Mouse (Mus musculus) frontal cortex, postnatal 14 days (tissue): ENCODE measurements at regions not wholly inside any gene's neighbourhood (a gene's known extent, or its start where the extent isn't known, plus 50 kb on each side); places are given as distances from the start of the nearest gene placed in this dataset.

Experiments used
- DNase-seq, 2 experiments: peaks; one replicate each; pipeline ENCODE4 v3.0.0; 2022; ENCODE audit warnings: low spot score in 2 of 2

DNA sequence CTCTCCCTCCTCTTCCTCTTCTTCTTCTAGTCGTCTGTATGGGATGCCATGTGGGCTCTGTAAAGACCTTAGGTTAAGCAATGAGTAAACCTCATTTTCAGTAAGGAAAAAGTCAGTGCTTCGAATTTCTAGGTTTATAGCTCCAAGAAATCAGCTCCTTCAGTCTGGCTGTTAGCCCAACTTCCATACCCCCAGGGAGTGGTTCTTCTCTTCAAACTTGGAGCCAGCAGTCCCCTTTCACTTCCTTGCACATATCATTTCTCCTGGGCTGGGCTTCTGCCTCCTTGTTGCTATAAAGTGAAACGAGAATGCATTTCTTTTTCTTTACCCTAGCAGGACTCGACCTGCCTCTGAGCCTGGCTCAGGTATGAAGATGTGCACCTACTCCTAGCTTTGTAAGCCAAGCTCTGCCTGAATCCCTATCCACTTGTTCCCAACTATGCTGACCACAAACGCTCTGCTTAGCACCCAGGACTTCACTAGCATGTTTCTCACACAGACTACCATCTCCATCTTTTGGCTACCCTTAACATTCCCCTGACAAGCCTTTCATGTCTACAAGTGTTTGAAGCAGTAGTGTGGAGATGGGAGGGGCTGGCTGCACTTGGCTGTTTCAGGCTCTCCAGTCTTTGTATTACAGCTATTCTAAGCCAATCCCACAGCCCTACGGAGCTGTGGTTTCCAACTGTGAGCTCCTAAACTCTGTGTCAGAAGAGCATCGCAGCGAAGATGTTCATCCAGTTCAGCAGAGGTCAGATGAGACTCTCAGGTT, 243.8 kb upstream of the Tprg start:
- DNase-seq = no peak

DNA sequence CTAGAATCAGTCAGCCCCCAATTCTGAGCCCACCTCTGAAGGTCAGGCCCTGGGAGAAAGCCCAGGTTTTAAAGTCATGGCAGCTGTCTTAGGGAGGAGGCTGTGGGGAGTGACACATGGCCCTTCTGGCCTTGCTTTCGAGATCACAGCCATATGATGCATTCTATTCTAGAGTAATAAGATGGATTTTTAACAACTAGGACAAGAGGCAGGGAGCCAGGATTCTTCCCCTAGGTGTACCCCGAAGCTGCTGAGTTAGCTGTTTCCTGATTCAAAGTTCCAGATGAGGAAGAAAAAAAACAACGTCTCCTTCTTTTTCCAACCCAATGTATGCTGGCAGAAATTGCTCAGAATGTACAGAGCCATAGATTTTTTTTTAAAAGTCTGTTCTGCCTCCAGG, 242.0 kb upstream of the Tprg start:
- no peak for DNase-seq

DNA sequence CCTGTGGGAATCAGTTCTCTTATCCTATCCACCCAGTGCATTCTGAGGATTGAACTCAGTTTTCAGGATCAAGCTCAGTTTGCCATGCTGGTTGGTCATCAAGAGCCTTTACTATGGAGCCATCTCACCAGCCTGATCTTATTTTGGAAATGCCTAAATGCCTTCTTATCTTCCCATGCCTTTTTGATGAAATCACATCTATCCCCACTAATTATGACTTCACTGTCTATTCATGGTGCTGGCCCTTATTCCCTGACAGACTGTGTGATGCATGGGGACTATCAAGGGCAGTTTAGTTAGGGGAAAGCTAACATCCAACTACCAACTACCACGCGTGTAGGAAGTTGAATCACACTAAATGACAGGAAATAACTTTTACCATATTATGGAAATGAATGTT, 238.9 kb upstream of the Tprg start:
- no peak for DNase-seq

DNA sequence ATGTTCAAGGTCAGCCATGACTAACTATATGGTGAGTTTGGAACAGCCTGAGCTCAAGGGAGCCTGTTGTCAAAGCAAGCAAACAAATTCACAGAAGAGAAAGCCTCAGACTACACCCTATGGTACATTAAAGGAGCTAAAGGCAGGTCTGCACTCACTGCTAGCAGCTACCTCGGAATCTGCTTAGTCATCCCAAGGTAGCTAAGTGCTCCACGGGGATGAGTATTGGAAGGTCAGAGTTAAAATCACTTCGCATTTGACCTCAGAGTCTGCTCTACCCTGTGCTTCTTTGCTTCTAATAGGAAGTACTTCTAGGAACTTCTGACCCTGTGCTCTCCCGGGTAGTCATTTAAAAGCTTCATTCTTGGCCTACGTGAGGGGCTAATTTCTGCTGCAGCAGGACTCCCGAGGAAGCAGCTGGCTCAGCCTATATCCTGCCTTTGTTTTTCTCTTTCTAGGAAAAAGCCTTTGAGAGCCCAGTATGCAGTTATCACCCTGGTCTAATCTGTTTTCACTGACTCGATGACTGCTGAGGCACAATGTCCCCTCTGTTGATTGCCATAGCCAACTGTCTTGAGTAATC, 236.6 kb upstream of the Tprg start:
- DNase-seq = no peak

DNA sequence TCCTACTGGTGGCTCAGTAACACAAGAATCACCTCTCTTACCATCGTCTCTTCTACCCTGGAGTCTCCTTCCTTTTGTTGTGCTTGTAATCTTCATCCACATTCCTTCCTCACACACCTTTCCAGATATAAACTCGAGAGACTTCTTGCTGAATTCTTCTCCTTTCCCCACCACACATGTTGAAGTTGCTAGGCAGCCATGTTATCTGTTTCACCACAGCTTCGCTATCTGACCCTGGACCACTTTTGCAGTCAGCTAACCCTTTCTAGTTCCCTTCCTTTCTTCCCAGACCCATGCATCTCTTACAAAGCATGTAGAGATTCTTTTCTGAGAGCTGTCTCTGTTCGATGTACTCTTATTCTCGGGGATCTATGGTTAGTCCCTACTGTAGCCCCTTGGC, 235.6 kb upstream of the Tprg start:
- DNase-seq = no peak

DNA sequence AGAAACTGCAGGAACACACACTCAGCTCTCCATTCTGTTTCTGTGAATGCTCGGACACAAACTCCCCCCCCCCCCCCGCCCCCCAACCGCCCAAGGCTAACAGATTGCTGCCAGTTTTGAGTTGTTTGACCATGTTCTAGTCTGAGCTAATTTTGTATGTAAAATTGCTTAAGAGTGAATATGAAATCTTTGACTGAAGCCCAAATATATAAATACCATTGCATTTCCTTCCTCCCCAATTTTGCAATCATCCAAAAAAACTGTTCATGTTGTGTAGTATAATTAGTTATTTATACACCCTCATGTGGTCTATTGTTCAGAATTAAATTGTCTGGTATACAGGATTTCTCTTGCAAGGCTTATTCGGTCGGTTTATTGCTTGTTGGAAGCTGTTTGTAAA, 234.2 kb upstream of the Tprg start:
- DNase-seq = no peak

DNA sequence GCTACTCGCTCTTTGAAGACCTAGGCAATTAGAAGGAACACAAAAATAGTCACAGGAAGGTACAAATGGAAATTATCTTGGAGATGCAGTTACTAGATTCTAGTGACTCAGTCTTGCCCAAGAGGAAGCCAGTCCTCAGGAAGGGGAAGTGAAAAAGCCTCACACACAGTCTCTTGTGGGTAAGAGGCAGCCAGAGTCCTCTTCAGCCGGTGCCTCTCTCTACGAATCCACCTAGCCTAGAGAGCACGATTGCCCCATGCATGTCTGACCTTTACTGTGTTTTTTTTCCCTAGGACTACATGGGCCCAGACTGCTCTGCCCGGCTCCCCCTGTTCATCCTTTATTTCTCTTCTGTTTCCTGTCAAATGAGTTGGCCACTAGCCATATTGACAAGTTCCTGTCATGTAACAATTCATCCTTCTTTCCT, 233.7 kb upstream of the Tprg start:
- DNase-seq = no peak

DNA sequence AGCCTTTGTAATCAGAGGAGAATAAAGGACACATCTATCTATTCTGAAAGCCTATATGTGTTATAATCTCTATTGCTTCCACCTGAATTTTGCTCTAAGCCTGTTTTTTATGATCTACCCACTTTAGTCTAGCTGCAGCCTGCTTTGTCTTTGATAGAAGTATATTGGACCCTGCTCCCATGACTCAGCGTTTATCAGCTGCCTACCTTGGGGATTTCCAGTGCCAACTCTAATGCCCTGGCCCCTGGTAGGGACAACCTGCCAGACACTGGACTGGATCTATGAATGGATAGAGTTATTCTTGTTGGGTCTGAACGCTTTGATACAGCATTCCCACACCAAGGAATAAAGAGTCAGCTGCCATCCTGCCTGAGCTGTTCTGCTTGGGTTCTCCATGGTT, 232.3 kb upstream of the Tprg start:
- DNase-seq = no peak

DNA sequence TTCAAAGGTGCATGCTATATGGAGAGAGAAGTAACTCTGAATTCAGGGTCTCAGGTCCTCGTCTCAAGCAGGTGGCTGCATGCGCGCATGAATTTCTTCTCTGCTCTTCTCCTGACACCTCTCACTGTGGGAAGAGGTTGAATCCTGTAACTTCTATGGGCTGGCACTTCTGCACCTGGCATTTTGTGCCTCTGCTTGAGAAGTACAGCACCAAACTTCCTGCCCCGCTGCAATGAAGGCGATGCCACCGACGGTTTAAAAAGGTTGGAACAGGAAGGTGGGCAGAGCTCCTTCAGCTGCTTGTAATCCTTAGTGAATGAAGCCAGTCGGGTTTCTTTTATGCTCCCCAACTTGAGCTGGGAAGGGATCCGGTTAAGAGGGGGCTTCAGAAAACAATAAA, 231.2 kb upstream of the Tprg start:
- DNase-seq = no peak

DNA sequence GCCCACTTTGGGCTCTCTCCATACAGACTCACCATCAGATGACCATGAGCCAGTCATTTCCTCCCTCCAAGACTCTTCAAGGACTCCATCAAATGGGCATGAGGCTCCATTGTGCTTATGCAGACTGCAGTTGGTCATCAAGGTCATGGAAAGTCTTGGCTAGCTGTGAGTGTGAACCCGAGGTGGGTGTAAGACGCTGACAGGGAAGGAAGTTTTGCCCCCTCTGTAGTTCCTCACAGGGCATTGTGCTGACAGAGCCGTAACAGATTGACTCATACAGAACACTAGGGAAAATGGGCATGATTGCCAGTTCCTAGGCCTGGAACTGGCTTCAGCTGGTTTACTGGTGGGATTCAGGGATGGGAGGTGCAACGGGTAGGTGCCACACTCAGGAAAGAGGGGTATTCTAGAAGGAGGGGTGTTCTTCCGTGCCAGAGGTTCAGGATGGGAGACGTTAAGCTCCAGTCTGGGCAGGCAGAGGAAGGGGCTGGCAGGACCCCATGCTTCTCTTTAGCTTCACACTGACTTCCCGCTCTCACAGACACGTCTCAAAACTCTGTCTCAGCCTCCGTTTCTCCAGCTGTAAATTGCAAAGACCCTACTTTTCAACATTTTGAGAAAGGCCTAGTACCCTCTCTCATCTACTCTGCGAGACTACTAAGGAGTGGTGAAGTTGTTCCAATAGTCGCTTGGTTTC, 228.4 kb upstream of the Tprg start:
- DNase-seq = no peak

DNA sequence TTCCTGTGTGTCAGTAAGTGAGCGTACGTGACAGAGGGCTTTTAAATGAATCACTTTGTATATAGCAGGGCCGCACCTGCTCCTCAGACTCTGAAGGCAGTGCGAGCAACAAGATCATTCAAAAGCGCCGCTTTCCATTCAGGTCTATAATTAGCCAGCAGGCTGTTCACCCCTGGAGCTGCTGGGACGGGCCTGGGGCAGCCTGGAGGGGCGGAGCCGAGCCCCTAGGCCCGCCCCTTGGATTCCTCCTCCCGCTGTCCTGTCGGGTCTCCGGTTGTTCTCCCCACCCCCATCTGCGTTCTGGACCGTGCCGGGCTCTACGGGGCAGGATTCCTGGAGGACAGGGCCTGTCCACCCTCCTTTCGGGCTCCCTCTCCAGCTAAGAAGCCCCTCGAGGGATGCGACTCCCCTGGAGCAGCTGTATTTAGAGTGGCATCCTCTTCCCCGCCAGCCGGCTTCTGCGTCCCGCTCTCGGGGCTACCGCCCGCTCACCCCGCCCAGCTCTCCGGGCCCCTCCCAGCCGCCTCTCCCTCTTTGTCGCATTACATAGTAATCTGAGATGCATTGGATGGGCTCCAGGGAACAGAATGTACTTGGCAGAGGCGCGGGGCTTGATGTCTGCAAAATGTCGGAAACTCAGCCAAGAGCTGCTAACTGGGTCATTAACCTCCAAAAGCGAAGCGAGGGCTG, 227.7 kb upstream of the Tprg start:
- DNase-seq = peak; percentile 88 to 92

DNA sequence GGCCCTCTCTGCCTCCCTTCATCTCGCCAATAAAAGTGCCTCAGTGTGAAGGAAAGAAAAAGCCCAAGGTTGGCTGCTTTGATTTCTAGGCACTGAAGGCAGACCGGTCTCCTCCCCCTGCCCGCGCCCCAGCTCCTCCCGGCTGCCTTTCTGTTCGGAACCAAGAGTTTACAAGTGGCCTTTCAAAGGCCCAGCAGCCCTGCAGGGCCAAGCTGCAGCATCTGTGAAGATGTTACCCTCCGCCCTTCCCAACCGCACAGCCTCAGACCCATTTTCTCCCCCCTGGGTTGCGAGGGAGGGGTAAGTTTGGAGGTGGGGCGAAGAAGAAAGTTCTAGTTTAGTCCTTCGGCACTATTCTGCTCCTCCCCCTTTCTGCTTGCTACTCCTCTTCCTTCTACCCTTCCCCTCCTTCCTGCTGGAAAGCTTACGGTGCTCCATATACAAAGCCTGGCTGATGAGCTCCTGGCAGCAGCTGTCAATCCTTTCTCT, 227.1 kb upstream of the Tprg start:
- DNase-seq = no peak

DNA sequence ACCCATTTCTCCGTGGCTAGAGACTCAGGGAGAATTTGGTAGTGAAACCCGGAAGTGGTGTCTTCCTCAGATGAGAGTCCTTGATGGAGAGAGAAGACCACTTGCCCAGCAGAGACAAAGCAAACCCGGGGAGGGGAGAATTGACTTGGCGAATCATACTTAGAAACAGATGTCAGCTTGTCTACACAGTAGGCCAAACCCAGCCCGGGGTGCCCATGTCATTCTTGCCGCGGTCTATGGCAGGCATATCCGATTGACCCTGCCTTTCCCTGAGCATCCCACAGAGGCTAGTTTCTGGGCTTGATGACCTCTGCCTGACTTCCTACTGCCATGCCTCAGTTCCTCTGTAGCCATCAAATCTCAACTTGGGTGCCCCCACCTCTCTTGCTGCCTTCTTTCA, 226.4 kb upstream of the Tprg start:
- no peak for DNase-seq

DNA sequence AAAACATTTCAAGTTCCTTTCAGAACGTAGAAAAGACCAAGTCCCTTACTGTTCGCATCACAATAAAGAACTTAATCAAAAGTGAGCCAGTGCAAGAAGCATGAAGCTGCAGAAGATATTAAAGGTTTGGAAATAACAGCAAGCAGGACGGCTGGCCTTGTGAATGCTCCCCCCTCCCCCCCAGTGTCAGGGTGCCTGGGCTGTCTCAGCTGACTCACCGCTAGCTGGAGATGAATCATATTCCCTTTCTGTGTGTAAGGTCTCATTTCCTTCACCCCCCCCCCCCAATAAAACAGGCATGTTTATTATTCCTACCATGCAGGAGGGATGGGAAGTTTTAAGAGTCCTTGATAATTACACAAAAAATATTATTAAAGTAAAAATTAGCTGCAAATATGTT, 225.0 kb upstream of the Tprg start:
- DNase-seq = no peak

DNA sequence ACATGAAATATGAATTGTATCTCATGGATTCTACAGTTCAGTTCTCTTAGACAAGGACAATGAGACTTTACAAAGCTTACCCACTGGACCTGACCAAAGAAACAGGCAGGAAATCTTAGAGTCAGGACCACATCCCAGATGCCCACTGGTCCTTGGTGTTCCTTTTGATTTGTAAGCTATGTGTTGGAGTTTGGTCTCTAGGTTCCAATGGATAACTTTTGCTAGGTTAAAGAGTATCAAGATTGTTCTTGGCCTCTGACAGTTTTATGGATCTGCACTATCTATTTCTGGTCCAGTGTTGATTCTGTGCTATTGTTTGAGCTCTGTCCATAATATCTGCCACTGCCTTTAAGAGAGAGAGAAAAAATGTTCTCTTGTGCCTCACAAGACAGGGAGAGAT, 222.6 kb upstream of the Tprg start:
- DNase-seq = no peak

DNA sequence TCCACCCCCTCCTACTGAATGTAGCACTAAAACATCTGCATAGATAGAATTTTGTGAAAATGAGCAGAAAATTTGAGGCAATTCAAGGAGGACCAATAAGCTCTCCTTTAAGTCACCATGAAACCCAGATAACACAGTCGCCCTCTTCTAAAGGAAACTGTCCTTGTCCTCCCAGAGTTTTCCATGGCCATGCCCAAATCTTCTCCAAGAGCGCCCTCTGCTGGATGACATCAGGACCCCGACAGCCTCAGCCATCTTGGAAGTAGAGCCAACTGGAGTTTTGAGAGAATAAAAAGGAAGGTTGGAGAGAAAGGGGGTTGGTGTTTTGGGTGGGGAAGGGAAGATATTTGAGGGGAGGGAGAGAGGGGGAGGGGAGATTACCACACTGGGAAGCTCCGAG, 222.1 kb upstream of the Tprg start:
- DNase-seq = peak; percentile 67 to 83

DNA sequence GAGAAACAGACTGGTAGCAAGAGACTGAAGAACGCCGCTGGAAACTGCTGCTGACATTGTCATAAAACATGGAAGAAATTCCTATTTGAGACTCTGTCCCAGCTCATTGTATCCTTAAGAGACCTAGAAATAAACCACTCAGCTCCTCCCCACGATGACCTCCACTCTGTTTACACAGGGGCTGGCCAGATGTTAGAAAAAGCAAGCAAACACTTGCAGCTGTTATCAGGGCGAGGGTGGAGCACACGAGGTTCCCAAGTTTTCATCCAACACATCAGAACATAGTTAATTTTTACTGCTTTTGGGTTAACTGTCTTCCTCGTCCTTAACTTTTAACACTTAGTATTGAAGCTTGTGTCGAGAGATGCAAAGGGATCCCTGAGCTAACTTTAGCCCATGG, 219.8 kb upstream of the Tprg start:
- no peak for DNase-seq

DNA sequence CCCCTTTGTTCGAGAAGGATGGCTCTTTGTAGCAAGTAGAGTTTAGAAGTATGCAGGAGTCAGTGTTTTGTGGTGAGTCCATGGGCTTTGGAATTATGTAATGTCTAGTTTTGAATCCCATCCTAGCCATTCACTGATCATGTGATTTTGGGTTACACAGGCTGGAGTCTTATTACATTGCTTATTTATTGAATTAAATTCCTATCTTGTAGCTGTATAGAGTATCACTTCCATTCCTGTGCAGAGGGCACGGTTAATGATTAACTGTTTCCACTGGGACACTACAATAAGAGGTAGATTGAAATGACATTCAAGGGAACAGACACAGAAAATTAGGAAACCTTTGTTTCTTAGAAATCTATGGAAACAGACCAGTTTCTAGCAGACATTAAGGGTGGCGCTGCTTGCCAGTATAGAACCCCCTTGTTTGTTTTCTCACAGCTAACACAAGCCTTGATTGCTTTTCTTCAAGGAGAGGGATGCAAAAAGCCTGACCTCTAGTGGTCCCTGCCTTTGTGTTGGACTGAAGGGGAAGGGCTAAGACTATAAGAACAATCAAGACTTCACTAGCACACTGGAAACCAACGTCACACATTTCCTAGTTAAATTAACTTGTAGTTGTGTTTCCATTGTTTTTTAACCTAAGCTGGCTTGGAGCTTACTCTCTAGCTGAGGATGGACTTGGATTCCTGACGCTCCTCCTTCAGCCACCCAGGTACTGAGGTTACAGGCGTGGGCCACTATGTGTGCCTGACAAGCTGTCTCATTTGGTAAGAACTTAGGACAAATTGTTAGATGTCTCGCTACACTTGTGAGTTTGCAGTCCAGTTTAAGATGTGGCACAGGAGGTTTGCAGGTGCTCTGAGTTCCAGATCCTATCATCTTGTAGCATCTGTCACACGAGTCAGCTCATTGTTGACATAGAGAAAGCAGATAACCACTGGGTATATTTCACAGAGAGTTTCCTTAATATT, 219.1 kb upstream of the Tprg start:
- DNase-seq = no peak

DNA sequence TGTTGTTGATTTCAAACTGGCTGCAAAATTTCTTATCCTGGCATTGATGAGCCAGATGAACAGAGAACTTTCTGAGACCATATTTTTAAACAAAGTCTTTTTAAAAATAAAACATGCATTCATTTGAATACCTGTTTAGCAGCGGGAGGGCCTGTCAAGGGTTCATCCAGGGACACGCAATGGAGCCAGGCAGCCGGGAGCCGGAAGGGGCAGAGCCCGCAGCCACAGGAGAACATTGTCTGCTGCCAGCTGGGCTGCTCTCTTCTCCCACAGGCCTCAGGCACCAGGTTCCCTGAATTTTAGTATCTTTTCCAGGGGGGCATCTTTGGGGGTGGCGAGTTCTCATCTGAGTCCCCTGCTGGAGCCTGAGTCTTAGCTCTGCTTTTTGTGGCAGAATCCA, 205.8 kb upstream of the Tprg start:
- no peak for DNase-seq

DNA sequence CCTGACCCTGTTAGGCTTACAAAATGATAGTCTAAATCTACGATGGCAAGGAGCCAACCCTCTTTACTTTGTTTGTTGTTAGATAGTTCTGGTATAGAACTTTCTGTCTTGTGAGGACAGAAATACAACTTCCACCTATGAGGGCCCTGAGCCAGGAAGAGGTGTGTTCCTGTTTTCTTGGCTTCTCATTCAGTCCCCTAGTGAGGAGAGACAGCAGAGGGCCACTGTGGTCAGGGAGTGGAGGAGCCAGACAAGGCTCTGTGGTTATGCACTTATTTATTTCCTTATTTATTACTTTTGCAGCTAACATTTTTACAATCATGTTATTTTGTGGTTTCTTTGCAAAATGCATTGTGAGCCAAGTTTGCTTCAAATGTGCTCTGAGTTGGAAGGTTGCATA, 202.9 kb upstream of the Tprg start:
- no peak for DNase-seq
